Mouse (Mus musculus) urinary bladder, postnatal 14 days (tissue): ENCODE measurements around the gene 1110059E24Rik.
"Not testable (repeated sequence)": the region's sequence is repeated elsewhere in the genome, so short reads cannot be mapped to it uniquely, and the experiment has no call there.

Experiments used
- DNase-seq: peaks from one replicate; pipeline ENCODE4 v3.0.0; 2021; ENCODE audit warnings: low spot score

The 1110059E24Rik gene

DNA sequence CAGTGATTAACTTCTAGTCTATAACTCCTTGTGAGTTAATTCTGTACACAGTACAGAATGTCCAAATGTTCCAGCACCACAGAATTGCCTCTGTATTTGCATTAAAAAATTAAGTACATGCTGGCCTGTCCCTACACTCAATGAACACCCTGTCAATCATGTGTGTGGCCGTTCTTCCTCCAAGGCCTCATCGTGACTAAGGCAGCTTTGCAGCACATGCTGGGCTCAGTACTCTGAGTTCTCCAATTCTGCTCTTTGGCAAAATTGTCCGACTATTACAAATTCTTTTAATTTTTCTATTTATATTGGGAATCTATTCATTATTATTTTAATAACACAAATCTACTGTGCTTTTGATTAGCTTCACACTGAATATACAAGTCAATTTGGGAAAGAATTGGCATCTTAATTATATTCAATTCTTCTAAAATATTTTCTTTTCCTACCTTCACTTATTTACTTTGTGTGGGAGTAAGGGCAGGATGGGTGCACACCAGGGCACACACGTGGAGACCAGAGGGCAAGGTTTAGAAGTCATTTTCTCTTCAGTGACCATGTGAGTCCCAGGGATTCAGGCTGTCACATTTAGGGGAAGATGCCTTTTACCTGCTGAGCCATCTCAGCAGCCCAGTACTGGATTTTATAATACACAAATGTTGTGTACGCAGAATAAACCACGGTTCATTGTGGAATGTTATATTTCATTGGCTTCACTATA, 26.3 kb downstream of the 1110059E24Rik start:
- no peak for DNase-seq

DNA sequence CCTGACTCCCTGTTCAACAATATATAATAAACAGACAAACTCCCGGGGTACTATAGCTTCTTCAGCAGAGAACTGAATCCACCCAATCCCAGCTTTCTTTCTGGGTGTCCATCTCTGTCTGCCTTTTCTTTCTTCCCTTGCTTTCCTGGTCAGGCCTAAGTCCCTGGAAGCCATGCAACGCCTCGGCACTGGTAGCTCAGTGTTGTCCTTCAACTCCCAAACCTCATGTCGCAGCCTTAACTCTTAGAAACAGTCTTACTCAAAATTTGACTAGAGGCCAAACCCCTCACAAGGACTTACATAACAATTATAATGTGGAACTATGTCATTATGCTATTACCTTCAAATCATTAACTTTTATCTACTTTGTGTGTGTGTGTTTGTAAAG, 28.6 kb downstream of the 1110059E24Rik start:
- DNase-seq, result no peak

DNA sequence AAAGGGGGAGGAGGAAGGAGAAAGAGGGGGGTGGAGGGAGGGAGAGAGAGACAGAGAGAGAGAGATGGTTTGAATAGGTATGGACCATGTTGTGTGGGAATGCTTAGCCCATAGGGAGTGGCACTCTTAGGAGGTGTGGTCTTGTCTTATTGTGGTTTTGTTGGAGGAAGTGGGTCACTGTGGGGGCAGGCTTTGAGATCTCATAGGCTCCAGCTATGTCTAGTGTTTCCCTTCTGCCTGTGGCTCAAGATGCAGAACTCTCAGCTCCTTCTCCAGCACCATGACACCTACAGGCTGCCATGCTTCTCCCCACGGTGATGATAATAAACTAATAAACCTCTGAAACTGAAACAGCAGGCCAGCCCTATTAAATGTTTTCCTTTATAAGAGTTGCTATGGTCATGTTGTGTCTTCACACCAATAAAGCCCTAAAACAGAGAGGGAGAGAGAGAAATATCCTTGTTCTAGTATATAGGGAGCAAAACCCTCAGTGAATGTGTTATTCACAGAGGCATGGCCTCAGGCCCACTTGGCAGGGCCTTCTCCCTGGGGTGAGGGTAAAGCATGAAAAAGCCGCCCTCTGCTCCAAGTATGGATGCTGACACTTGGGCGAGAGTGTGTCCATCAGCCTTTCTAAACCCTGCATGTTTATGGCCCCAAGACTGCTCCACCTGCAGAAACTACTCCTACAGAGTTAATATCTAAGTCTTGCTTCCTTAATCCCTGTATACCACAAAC, 29.2 kb downstream of the 1110059E24Rik start:
- DNase-seq, result no peak

DNA sequence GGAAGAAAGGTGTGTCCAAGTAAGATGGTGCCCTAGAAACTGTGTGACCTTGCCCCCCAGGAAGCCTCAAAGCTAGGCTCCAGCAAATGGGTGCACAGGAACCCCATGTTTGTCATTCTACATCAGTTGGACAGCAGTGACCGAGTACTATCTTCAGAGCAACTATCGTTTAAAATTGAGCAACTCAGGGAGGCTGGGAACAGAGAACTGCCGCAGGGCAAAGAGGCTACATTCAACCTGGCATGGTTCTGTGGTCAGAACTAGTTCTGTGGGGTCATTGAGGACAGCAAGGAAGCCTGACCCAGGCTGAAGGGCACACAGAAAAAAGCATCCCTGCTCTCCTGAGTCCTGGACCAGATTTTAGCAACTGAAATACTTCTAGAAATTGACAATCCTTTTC, 37.0 kb downstream of the 1110059E24Rik start:
- no peak for DNase-seq

DNA sequence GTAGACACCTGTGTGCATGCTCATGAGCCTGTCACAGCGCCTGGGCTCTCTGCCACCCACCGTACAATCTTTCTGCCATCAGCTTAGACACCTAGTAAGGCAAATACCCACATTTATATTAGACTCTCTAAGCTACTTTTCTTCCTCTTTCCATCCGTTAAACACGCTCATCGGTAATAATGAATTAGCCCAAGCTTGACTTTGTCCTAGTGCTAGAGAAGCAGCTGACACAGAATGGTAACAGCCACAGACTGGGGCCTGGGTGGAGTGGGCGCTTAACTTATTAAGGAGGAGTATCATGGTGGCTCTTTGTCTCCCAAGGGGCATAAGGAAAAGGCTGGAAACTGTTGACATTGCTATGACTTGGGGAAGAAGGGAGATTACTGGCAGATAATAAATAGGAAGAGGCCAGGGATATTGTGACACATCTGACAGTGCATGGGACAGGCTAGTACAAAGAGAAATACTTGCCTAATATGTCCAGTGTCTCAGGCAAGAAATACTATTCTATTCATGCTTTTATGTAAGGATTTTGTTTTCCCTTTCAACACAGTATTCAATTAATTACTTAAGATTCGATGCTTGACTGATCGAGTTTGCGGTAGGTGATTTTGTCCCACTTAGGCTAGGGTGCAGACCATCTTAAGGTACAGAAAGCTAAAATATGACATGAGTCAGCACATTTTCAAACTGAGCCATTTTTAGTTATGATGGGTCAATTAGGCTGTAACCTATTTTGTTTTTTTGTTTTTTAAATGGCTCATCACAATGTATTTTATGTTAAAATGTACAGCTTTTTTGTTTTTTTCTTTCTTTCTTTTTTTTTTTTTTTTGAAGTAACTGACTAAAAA, 40.8 kb downstream of the 1110059E24Rik start:
- DNase-seq, result no peak

DNA sequence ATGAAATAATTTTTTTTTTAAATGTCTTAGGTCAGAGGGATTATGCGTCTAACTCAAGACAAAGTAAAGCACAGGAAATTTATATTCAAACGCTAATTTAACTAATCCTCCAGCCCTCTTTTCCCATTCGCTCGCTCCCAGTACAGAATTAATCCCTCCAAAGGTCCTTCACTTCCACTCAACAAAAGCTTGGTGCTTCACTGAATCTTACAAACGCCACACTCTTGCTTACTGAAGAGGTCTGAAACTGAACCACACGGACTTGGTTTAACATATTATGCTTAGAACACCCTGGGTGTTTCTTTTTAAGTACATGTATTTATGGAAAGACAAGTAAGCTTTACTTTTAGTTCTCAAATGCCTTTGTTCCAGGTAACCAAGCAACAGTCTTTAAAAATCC, 41.5 kb downstream of the 1110059E24Rik start:
- no peak for DNase-seq

DNA sequence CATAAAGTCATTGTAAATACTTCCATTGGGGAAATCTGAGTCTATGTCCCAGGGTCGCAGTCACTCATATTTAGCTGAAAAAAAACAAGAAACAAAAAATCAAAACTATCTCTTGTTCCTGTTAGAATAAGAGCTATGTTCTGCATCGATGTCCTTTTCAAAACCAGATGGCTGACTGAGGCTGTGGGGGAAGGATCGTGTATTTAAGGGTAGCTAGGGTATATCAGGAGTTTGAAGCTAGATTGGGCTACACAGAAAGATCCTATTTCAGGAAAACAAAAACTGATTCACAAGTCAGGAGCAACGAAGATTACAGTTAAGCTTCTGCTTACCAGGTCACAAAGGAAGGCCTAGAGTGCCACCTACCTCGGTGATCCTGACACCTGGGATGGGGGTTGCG, 42.5 kb downstream of the 1110059E24Rik start:
- no peak for DNase-seq

DNA sequence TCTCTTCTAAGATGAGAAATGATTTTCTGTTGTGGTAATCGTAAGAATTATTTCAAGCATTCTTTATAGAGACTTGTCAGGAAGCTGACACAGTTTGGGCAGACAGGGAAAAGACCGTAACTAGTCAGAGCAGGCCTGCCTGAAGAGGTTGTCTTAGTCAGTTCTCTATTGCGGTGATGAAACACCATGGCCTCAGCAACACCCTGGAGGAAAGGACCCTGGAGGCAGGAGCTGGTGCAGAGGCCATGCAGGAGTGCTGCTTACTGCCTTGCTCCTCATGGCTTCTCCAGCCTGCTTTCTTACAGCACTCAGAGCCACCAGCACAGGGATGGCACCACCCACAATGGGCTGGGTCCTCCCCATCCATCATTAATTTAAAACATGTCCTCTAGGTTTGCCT, 47.5 kb downstream of the 1110059E24Rik start:
- no peak for DNase-seq

DNA sequence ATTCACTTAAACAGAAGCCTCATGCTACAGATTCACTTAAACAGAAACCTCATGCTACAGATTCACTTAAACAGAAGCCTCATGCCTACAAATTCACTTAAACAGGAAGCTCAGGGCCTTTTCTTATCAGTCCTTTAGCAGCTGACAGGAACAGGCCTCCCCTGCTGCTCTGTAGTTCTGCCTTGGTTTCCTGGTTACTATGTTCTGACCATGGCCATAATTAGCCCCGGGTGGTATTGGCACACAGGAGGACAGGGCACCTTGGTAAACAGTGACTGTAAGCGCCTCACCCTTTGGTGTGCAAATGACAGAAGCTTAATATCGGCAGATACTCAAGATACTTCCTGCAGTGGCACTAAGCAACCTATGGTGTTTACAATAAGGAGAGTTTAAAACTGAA, 48.9 kb downstream of the 1110059E24Rik start:
- no peak for DNase-seq

DNA sequence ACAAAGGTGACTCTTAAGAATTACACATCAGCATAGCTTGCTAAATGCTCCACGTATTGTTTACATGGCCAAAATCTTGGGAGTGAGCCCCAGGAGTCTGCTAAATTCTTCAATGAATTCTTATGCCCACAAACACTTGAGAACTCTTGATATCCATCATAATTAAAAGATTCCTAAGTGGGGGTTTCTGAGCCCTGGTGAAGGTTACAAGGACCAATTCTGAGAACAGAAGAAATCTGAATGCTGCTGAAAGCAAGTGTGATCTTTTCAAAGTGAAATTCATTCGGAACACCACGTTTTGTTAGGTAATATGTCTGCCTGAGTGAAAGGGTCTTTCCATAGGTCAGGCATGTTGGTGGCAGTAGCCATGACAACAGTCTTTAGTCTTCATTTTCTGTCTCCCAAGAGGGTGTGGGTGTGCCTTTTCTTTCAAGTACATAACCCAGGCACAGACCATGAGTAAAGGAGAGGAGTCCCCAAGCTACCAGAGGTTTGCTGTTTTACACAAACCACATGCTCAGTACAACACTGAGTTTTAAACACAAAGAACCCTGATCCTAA, 51.2 kb downstream of the 1110059E24Rik start:
- no peak for DNase-seq

DNA sequence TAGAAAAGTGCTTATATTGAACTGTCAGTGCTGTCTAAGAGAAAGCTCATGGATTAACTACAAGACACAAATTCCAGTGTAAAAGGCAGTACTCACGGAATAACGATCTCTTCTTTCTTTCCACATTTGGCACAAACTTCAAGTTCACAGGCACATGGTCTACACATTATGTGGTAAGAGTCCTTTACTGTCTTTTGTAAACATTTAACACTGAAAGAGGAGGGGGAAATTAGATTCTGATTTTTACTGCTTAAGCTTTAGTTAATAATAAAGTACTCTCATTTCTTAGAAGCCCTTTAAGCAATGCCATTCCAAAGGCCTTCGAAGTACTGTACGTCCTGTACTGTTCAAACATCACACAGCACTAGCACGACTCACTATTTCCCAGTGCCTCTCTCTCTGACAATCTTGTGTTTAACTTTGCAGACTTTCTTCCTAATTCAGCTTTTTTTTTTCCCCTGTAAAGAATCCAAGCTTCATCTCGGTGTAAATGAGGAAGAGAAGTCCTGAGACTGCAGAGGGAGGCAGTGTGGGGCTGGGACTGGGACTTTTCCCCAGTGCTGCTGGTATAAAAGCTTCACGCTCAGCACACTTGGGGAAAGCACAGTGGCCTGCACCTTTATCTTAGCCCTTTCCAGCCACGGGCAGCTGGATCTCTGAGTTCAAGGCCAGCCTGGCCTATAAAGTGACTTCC, 54.0 kb downstream of the 1110059E24Rik start:
- no peak for DNase-seq

DNA sequence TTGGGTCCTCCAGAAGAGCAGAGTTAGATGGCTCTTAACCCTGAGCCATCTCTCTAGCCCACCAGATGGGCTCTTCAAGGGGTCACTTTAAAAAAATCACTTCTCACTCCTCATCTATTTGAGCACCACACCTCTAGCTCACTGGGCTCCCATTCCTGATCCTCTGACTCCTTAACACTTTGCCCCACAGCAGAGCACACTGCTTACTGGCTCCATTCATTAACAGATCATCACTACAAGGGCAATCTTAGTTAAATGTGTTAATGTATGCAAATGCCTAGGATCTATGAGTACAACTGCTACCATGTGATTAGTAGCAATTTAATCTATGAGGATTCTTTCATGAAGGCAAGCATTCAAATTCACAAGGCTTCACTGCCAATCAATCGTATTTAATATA, 58.1 kb downstream of the 1110059E24Rik start:
- no peak for DNase-seq

DNA sequence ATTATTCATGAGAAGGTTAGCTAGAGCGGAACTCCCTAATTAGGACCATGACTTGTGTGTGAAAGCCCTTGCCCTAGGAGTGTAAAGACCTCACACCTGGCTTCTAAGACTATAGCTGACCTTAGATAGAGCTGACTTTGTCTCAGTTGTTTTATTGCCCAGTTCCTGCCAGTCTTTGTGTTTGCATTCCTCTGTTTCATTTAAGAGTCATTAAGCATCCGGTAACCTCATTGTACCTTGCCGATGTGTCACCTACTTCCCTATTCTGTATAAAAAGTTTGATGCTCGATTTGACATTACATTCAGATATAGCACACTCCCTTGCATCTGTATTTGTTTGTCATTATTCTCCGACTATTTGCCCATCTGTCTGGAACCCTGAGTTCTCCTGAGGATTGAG, 60.6 kb downstream of the 1110059E24Rik start:
- DNase-seq, result not testable (repeated sequence)

DNA sequence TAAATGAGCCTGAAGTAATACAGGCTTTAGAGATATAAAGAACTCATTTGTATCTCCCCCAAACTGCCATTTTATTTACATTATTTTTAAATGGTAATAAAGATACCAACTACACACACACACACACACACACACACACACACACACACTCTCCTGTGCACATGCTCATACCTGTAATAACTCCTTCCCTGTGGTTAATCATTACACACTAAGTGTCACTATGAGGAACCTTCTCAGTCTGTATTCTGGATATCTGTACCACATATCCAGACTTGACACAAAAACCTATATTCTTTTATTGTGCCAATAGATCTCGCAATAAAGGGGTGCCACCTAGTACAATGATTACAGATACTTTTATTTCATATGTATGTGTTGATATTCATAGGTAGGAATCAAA, 62.9 kb downstream of the 1110059E24Rik start:
- no peak for DNase-seq

DNA sequence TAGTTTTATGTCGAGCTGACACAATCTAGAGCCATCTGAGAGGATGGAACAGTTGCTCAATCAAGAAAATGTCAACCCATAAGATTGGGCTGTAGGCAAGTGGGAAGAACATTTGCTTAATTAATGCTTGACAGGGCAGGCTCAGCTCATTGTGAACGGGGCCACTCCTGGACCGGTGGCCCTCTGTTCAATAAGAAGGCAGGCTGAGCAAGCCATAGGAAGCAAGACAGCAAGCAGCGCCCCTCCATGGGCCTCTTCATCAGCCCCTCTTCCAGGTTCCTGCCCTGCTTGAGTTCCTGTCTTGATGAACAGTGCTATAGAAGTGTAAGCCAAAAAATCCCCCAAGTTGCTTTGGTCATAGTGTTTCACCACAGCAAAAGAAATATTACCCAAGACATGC, 65.2 kb downstream of the 1110059E24Rik start:
- no peak for DNase-seq

DNA sequence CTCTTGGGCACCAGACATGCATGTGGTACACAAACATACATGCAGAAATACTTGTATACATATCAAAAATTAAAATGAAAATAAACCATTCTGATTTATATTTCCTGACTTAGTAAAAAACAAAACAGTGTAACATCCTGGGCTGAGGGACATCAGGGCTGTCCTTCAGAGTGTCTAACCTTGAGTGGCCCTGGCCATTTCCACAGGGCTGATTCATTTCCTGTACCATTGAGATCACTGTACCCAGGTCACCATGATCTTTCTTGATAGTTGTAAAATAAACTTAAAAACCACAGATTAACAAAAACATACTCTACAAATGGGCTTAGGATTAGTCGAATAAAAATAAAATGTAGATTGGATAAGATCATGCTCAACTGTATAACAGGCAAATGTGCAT, 66.2 kb downstream of the 1110059E24Rik start:
- no peak for DNase-seq

DNA sequence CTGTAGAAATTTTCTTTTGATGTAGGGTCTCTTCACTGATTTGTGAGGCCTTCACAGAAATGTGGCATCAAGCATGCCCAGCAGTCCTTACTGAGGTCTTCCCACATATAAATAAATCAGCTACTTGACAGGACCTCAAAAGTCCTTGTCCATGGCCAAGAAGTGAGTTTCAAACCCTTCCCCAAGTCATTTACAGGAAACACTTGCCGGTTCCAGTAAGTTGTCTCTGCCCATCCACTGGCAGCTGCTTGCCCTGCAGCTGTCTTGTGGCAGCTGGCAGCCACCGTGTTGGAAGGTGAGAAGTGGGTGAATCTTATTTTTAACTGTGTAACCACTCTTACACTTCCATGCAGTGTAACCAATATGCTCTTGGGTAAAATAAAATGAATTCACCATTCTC, 66.9 kb downstream of the 1110059E24Rik start:
- DNase-seq, result no peak

DNA sequence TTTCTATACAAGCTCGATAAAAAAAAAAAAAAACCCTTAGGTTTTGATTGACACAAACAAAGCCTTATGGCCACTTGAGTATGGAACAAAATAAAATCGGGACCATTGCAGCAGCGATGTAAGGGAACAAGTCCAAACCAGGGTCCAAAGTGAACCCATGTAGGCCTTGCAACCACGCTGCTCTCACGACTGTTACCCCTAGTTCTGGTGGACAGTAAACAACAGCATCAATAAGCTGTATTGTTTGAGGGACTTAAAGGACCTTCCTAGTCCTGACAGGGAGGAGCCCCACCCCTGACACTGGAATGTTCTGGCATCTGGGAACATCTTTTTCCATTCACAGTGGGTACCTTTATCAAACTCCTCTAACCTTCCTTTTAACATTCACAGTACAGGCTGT, 68.8 kb downstream of the 1110059E24Rik start:
- no peak for DNase-seq

DNA sequence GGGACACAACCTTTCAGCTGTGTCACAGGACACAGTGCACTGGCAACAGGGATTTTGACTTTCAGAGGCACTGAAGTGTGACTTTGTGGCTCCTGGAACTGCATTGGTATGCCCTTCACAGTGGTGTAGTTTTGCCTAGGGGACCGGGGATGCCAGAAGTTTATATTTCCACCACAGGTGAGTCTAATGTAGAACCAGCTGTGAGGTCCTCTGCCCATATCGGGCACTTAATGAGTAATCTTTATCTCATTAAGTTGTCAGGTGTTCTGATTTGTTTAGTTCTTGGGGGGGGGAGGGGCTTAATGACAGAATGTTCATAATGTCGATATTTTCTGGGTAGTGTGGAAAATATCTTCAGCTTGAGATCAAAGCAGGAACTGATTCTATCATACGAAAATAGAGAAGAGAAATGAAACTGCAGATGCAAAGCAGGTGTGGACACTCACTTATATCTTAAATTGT, 69.2 kb downstream of the 1110059E24Rik start:
- DNase-seq, result no peak

DNA sequence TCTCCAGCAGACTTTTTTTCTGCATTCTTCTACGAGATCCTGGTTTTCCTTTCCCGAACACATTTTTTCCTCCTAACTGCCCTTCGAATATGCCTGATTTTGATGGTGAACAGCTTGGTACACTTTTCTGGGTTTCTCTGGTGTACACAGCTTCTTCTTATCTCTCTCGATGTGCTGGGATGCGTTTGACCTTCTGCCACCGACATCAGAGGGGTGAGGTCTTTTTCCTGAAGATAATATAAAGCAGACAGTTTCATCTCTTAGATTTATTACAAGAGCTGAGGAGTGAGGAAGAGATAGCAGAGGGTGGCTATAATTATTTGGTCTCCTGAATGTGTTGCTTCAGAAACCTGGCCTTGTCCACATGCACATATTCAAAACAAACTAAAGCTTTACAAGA, 71.4 kb downstream of the 1110059E24Rik start:
- DNase-seq, result no peak

DNA sequence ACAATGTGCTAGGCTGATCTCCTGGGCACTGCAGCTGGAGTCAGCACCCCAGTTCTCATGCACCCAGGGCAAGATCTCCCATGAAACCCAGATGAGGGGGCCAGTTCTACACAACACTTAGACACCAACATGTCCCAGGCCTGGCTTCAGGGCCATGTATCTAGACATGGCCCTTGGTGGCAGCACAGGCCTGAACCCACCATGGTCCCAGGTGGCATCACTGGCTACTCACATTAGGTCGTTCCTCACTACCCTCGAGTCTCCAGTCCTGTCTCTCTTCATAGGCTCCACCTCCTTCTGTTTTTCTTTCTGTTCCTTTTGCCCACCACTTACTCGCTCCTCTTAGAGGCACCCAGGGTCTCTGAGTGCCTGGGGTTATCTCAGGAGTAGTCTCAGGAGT, 72.9 kb downstream of the 1110059E24Rik start:
- no peak for DNase-seq

DNA sequence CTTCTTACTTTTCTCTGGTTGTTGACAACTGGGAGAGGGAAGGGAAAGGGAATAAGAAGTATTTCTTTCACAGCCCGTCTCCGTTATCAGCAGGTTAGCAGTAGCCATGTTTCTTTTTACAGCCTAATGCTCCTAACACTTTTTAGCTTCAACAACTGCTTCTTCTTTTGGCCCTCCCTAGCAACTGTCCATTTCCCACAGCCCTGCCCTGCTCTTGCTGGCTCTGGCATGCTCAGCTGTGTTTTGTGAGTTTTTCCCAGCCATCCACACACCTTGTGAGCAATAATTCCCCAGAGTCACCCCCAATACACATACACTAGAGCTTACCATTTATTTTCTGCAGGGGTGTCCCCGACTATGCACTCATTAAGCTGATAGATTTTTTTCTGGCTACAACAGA, 75.3 kb downstream of the 1110059E24Rik start:
- DNase-seq, result no peak
